Mouse (Mus musculus) liver, adult 2 months (tissue): ENCODE data around the gene Sh3bp5l. TPM values are rescaled to one million over a fixed set of nuclear protein-coding genes. Genes with fewer than 3 reads are reported as not detected.

Experiments used
- DNase-seq: peaks from one replicate; pipeline ENCODE4 v3.0.0-alpha.2; 2011; ENCODE audit warnings: low read depth, low spot score; ENCODE audit errors: extremely low read depth
- H3K27ac ChIP-seq: fragments of 200-500 bp; replicated peaks from 2 replicates; pipeline ENCODE4 v1.5.1; 2012; ENCODE audit warnings: low read depth, mild to moderate bottlenecking, control low read depth, inconsistent platforms, low read length; ENCODE audit not compliant: insufficient read depth
- H3K27me3 ChIP-seq: fragments of 200-500 bp; 2 replicates; pipeline ENCODE4 v1.6.1; 2012; ENCODE audit warnings: mild to moderate bottlenecking, moderate library complexity, low read length, inconsistent platforms; ENCODE audit not compliant: control insufficient read depth, insufficient read depth
- H3K36me3 ChIP-seq: fragments of 200-500 bp; 2 replicates; pipeline ENCODE4 v1.6.1; 2012; ENCODE audit warnings: low read length, inconsistent platforms; ENCODE audit not compliant: control insufficient read depth, insufficient read depth
- H3K4me1 ChIP-seq: fragments of 200-500 bp; 2 replicates; pipeline ENCODE4 v1.6.1; 2011; ENCODE audit warnings: low read length; ENCODE audit not compliant: control insufficient read depth, insufficient read depth
- H3K4me3 ChIP-seq: fragments of 200-500 bp; 2 replicates; pipeline ENCODE4 v1.5.1; 2011; ENCODE audit warnings: low read depth, mild to moderate bottlenecking, control low read depth, low read length, moderate library complexity; ENCODE audit not compliant: insufficient read depth
- H3K79me2 ChIP-seq: fragments of 200-500 bp; 2 replicates; pipeline ENCODE4 v1.6.1; 2012; ENCODE audit warnings: inconsistent platforms, mild to moderate bottlenecking, low read length, moderate library complexity; ENCODE audit not compliant: control insufficient read depth, insufficient read depth
- H3K9ac ChIP-seq: fragments of 200-500 bp; 2 replicates; pipeline ENCODE4 v1.6.1; 2012; ENCODE audit warnings: low read depth, mild to moderate bottlenecking, control low read depth, inconsistent platforms, low read length
- CTCF ChIP-seq: fragments of 200-500 bp; IDR thresholded peaks from 2 replicates; pipeline ENCODE4 v1.5.1; 2011; ENCODE audit warnings: low read depth, low read length, control low read depth
- POLR2A ChIP-seq: fragments of 200-500 bp; IDR thresholded peaks from 2 replicates; pipeline ENCODE4 v1.6.1; 2011; ENCODE audit warnings: low read length, control low read depth; ENCODE audit not compliant: insufficient read depth; ENCODE audit errors: extremely low read depth
- WGBS: fragments of 180-500 bp; shearing (Covaris S2); methylation state at CpG from one replicate; pipeline ENCODE4 v1.1.7; 2018; 5-methylcytosine and 5-hydroxymethylcytosine counted together
- polyA plus RNA-seq: library from polyadenylated mRNA; depleted of rRNA; stranded (reverse); fragments of >200 nt; gene quantifications from 2 replicates; pipeline ENCODE4 v1.2.3, GENCODE M21; 2012
- total RNA-seq: library from RNA; depleted of rRNA; stranded (reverse); fragments of >200 nt; gene quantifications from 2 replicates; pipeline ENCODE4 v1.2.3, GENCODE M21; 2014

Sh3bp5l gene
- total and polyA plus RNA-seq, 2 experiments, result 8.9 to 19.6 TPM

DNA sequence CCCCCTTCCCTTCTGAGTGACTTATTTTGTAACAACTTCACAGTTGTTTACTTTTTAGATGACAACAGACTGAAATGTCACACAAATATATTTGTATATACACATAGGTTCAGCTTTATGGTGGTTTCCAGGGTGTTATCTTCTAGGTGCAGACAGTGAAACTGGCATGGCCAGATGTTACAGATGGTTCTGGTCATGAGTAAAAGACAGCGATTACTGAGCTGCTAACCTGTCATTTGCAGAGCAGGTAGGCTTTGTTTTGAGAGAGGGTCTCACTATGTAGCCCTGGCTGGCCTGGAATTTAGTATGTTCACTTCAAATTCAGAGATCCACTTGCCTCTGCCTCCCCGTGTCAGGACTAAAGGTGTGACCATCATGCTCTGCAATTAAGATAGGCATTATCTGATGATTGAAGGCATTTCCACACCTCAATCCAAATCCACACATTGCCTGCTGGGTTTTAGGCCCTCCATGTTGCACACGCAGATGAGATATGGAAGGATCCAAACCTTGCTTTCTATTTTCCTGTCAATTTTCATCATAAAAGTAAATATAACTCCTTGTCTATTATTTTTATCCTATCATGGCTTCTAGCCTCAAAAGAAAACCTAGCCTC lies 5.8 kb upstream of the Sh3bp5l start:
- Histone ChIP-seq H3K9ac (no peak overlapping the region), H3K36me3 (peaks cover 3% of the 10 kb centered on the region; the same call in 1 of the 2 replicates), H3K27ac (no peak overlapping the region), H3K79me2 (peaks cover 8% of the 10 kb centered on the region; the same call in 1 of the 2 replicates), H3K27me3 (no peaks in the 10 kb centered on the region), H3K4me1 (peaks cover 11% of the 10 kb centered on the region), H3K4me3 (no peak overlapping the region)
- WGBS, result 91% methylated on average over 3 of the region's 3 CpGs
- no peak for DNase-seq
- TF ChIP-seq CTCF (no peak), POLR2A (no peak)

DNA sequence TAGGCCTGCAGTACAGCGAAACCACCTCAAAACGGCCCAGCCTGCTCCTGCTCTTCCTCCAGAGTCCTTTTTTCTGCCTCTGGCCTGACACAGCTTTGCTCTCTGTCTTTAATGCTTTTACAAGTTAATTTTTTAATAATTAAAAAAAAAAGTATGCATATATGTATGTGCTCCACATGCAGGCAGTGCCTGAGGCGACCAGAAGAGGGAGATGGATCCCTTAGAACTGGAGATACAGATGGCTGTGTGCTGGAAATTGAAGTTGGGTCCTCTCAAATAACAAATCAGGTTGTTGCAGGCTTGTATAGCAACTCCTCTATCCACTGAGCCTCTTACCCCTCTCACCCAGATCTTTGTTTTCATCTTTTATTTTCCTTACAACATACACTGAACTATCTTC lies 3.7 kb upstream of the Sh3bp5l start:
- TF ChIP-seq CTCF, result peak; percentile 20; the same call in 1 of the 2 replicates
- TF ChIP-seq POLR2A, result no peak
- H3K27ac ChIP-seq, result no peak overlapping the region
- WGBS, result 100% methylated on average over 3 of the region's 3 CpGs
- H3K79me2 ChIP-seq, result peaks cover 18% of the 10 kb centered on the region; the same call in 1 of the 2 replicates
- H3K4me1 ChIP-seq, result peaks cover 17% of the 10 kb centered on the region
- no peak for DNase-seq
- H3K9ac ChIP-seq, result no peak overlapping the region
- no peaks in the 10 kb centered on the region for H3K27me3 ChIP-seq
- H3K4me3 ChIP-seq, result no peak overlapping the region
- H3K36me3 ChIP-seq, result no peaks in the 10 kb centered on the region

DNA sequence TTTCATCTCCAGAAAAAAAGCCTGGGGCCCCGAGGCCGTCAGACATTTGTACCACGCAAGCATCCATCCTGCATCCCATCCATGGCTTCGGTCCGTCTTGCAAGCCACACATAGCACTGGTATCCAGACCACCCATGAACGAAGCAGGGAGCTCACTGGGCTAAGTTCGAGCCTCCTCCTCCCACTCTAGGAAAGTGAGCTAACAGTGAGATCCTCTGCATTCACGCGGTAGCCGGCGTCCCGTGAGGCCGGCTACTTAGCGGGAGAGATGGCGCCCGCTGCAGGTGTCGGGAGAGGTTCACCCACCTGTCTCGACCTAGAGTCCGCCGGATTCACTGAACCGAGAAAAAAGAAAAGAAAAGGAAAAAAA lies 633 bp upstream of the Sh3bp5l start:
- no peak for DNase-seq
- H3K79me2 ChIP-seq, result peaks cover 20% of the 10 kb centered on the region; the same call in 1 of the 2 replicates
- peak overlapping the region; percentile 82 for H3K4me3 ChIP-seq
- peak overlapping the region; percentile 43 for H3K27ac ChIP-seq
- no peaks in the 10 kb centered on the region for H3K27me3 ChIP-seq
- TF ChIP-seq POLR2A (no peak), CTCF (no peak)
- no peaks in the 10 kb centered on the region for H3K36me3 ChIP-seq
- WGBS, result 0% methylated on average over 21 of the region's 21 CpGs
- peak overlapping the region; percentile 72 for H3K9ac ChIP-seq
- H3K4me1 ChIP-seq, result peaks cover 13% of the 10 kb centered on the region

DNA sequence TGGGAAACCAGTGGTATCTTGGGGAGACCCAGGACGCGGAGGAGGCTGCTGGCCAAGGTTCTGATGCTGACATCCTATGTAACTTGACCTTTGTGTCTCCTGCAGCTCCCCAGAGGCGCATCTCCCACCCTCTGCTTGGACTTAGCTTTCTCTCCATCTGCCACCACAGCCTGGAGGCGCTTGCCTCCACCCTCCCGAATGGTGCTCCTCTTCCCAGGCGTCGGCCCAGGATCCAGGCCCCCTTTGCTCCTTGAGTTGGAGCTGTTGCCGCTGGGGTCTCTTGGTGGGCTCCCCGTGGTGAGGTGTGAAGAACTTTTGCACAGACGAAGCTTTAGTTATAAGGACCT lies 598 bp downstream of the Sh3bp5l start:
- Histone ChIP-seq H3K27ac (peak overlapping the region; percentile 1; the same call in 1 of the 2 replicates), H3K36me3 (no peaks in the 10 kb centered on the region), H3K9ac (peak overlapping the region; percentile 75), H3K79me2 (peaks cover 20% of the 10 kb centered on the region; the same call in 1 of the 2 replicates), H3K27me3 (no peaks in the 10 kb centered on the region), H3K4me3 (peak overlapping the region; percentile 76), H3K4me1 (peaks cover 14% of the 10 kb centered on the region)
- TF ChIP-seq CTCF (no peak), POLR2A (no peak)
- 14% methylated on average over 10 of the region's 10 CpGs for WGBS
- DNase-seq, result no peak

DNA sequence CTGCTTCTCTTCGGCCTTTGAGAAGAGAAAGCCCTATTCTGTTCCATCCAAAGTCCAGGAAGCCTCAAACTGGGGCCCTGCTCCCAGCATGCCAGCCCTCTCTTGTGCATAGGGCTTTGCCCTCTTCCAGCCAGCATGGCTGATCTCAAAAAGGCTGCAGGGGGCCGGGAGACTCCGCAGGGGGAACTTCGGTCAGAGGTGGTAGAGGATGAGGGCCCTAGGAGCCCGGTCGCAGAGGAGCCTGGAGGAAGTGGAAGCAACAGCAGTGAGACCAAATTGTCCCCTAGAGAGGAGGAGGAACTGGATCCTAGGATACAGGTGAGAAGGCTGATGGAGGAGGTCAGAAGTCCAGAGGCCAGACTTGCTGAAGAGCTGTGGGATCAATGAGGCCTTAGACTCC lies 1.0 kb downstream of the Sh3bp5l start:
- peak overlapping the region; percentile 14; the same call in 1 of the 2 replicates for H3K9ac ChIP-seq
- peaks cover 14% of the 10 kb centered on the region for H3K4me1 ChIP-seq
- no peak overlapping the region for H3K27ac ChIP-seq
- no peak for TF ChIP-seq POLR2A
- no peak for TF ChIP-seq CTCF
- WGBS, result 85% methylated on average over 6 of the region's 6 CpGs
- no peak for DNase-seq
- no peaks in the 10 kb centered on the region for H3K27me3 ChIP-seq
- peaks cover under 1% of the 10 kb centered on the region; the same call in 1 of the 2 replicates for H3K36me3 ChIP-seq
- peaks cover 20% of the 10 kb centered on the region; the same call in 1 of the 2 replicates for H3K79me2 ChIP-seq
- no peak overlapping the region for H3K4me3 ChIP-seq

DNA sequence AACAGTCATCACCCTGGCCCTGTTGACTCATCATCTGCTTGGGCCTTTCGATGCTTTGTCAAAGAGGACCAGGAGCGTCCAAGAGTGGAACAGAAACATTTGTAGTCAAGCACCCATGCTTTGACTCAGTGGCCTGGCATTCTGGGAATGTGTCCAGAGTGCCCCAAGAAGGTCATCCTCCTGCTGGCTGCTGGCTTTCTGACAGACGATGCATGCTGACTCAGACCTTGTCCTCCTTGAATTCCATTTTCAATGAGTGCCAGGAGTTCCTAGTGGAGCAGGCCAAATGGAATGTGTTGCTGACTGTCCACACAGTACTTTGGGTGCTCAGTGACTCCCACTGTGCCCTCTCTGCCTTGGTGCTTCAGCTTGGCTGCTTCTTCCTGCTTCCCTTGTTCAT lies 4.2 kb downstream of the Sh3bp5l start:
- H3K9ac ChIP-seq, result no peak overlapping the region
- H3K79me2 ChIP-seq, result peaks cover 11% of the 10 kb centered on the region; the same call in 1 of the 2 replicates
- no peak overlapping the region for H3K4me3 ChIP-seq
- H3K36me3 ChIP-seq, result peaks cover 7% of the 10 kb centered on the region
- peaks cover 10% of the 10 kb centered on the region for H3K4me1 ChIP-seq
- no peaks in the 10 kb centered on the region for H3K27me3 ChIP-seq
- peak; percentile 69 for DNase-seq
- H3K27ac ChIP-seq, result no peak overlapping the region
- no peak for TF ChIP-seq CTCF
- TF ChIP-seq POLR2A, result no peak
- 35% methylated on average over 3 of the region's 3 CpGs for WGBS
